Mouse (Mus musculus): ENCODE results near the gene Prex1.
"Not testable (repeated sequence)": the region's sequence is repeated elsewhere in the genome, so short reads cannot be mapped to it uniquely, and the experiment has no call there.

- TF ChIP-seq GATA1, TAL1 (IDR thresholded peaks at IDR 0.05; ENCODE audit: low read length): not testable (repeated sequence)
Measured at GRCm38 (mm10) chr2:166731102-166731883, 17.7 kb upstream of the Prex1 start.

Measured in erythroblast, embryonic 14.5 days (primary cell).